Mouse (Mus musculus): ENCODE measurements around the gene Aloxe3.

GRCm38 (mm10) chr11:69092386-69092751 lies 33.3 kb upstream of the Aloxe3 start:
- TF ChIP-seq CTCF (conservative IDR thresholded peaks at IDR 0.05; ENCODE audit: low read length) (peak; percentile 95), NANOG (IDR thresholded peaks at IDR 0.05; ENCODE audit: borderline replicate concordance, low read length) (no peak), POU5F1 (IDR thresholded peaks at IDR 0.05; ENCODE audit: borderline replicate concordance, low read length) (no peak)
